Mouse (Mus musculus): ENCODE data around the gene Ampd1.

Ampd1 gene

GRCm38 (mm10) chr3:103073771-103074170 is at the start of gene Ampd1:
Ampd1 (plus strand) TSS chr3:103074014.
- DNase-seq (ENCODE audit: low spot score), result no peak

DNA sequence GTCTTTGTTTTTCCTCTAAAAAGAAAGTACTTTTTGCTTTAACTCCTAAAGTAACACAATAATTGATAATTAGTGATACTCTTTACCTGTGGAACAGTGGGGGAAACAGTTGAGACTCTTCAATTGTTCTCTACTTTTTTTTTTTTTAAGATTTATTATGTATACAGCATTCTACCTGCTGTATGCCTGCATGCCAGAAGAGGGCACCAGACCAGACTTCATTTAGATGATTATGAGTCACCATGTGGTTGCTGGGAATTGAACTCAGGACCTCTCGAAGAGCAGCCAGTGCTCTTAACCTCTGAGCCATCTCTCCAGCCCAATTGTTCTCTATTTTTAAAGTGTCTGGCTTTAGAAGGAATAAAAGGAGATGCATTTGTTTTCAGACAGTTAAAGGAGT is 47.6 kb upstream of the Ampd1 start:
- no peak for DNase-seq (ENCODE audit: low spot score)

DNA sequence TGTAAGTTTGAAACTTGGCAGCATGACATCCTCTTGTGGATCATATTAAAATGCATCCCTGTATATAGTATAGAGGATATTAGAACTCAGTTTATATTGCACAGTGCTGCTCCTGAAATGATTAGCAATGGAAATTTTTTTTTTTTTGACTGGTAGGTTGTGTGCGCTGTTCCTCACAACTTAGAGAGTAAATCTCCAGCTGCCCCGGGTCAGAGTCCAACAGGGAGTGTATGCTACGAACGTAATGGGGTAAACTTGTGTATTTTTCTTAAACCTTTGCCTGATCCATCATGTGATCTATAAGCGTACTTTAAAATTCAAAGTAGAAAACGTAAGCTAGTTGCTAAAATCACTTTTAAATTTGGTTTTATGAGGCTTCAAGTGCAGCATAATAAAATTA is 33.5 kb upstream of the Ampd1 start:
- no peak for DNase-seq (ENCODE audit: low spot score)

DNA sequence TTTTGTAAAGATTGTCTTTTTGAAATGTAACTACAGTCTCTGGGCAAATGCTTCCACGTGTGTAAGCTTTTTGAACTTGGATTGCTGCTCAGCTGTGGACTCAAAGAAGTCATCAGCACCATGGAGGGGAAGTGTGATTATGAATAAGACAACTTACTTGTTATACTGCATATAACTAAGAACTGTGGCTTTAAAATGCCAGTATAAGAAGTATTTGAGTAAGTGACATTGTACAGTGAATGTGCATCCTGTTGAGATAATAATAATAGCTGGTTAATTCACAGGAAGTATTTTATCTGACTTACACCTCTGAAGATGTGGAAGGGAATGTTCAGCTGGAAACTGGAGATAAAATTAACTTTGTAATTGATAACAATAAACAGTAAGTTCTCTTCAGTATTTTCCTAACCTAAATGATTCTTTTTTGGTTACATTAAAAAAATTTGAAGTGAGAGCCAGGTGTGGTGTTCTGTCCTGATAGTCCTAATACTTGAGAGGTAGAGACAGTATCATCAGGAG is 32.9 kb upstream of the Ampd1 start:
- DNase-seq (ENCODE audit: low spot score), result no peak

- DNase-seq (ENCODE audit: low spot score), result no peak
These were observed 17.7 kb upstream of the Ampd1 start for GRCm38 (mm10) chr3:103056016-103056595.

- DNase-seq (ENCODE audit: low spot score), result no peak
These were observed 16.1 kb upstream of the Ampd1 start for GRCm38 (mm10) chr3:103057752-103058151.

DNA sequence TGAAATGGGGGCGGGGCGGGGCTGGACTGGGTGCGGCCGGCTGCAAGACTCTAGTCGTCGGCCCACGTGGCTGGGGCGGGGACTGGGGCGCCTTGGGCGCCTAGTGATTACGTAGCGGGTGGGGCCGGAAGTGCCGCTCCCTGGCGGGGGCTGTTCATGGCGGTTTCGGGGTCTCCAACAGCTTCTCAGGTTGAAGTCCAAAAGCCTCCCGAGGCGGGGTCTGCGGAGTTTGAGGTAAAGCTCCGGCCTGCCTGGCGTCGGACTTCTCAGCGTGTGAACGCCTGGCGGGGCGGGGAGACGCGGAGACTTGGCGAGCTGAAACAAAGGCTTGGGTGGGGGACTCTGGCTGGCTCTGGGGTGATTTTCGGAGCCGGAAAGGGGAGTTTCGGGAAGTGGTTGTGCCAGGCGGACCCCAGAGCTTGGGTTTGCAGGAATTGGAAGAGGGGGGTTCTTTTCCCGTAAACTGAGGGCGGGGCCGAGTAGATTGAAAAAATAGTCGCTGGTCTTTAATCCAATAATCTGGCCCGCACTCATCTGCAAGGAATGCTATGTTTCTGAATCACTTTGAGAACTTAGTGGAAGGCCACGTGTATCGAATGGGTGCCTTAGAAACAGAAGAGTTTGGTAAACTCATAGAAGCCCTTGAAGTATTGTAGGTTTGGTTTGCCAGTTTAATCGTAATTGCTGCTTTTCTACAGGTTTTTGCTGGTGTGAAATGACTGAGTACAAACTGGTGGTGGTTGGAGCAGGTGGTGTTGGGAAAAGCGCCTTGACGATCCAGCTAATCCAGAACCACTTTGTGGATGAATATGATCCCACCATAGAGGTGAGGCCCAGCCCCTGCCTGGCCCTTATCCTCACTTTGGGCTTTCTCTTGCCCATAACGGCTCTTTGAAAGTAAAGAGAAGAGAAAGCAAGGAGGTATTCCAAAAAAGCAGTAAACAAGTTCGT is 15.3 kb upstream of the Ampd1 start, which contains the start of gene Nras:
Gene Nras, plus strand, starts transcription at position 79 of the 951 bp plus-strand sequence.
- DNase-seq (ENCODE audit: low spot score), result peak; percentile 88

- DNase-seq (ENCODE audit: low spot score), result no peak
These were observed 6.9 kb upstream of the Ampd1 start for GRCm38 (mm10) chr3:103066927-103067326.

- DNase-seq (ENCODE audit: low spot score), result no peak
These were observed 4.8 kb upstream of the Ampd1 start for GRCm38 (mm10) chr3:103068971-103069370.

DNA sequence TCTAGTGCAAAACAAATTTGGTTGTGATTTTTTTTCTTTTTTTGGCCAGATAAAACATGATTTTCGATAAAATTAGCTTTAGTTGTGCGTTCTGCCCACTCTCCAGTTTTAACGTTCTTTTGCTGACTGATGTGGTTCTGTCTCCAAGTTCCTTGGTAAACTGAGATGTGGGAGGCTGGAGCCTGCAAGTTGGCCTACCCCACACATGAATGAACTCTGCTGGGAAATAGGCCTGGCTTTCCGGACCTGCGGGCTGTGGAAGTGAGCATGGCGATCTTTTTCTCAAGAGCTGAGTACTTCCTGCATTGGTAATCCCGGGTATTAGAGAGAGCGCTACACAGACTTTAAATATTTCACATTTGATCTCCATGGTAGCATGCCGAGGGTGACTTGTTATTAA is 2.1 kb downstream of the Ampd1 start:
- no peak for DNase-seq (ENCODE audit: low spot score)

DNA sequence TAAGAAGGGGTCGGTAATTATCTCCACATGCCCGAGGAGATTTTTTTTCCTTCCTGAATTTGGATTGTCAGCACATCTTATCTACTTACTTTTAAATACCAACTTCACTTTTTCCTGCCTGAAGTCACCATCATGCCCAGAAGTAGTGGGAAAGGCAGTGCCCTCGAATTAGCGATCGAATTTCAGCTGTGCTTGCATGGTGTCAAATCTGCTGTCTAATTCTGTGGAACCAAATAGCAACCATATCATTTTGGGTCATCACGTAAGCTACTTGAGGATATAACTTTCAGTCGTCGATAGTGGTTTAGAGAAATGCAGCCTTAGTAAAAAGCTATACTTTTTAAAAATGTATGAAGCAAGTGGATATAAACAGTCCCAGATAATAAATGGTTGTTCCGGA is 2.7 kb downstream of the Ampd1 start:
- no peak for DNase-seq (ENCODE audit: low spot score)

GRCm38 (mm10) chr3:103079301-103079700 is 5.5 kb downstream of the Ampd1 start:
- no peak for DNase-seq (ENCODE audit: low spot score)

GRCm38 (mm10) chr3:103081051-103081450 is 7.2 kb downstream of the Ampd1 start:
- no peak for DNase-seq (ENCODE audit: low spot score)

- DNase-seq (ENCODE audit: low spot score), result no peak
These were observed 8.1 kb downstream of the Ampd1 start for GRCm38 (mm10) chr3:103081861-103082453.

GRCm38 (mm10) chr3:103082761-103083160 is 8.9 kb downstream of the Ampd1 start:
- no peak for DNase-seq (ENCODE audit: low spot score)

DNA sequence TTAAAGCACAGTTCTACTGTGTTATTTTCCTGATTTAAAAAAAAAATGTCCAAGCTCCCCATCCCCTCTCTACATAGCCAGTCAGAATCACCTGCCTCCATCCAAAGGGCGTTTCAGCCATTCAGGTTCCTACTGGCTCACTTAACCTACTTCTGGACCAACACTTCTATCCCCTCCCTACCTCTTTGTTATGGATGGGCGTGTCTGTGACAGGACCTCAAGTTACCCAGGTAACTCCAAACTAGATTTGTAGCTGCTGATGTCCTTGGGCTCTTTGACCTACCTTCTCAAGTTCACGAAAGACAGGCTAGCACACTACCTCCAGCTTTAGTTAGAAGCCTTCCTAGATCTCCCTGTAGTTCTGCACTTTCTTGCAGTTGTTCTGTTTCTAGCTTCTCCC is 12.2 kb downstream of the Ampd1 start:
- no peak for DNase-seq (ENCODE audit: low spot score)

DNA sequence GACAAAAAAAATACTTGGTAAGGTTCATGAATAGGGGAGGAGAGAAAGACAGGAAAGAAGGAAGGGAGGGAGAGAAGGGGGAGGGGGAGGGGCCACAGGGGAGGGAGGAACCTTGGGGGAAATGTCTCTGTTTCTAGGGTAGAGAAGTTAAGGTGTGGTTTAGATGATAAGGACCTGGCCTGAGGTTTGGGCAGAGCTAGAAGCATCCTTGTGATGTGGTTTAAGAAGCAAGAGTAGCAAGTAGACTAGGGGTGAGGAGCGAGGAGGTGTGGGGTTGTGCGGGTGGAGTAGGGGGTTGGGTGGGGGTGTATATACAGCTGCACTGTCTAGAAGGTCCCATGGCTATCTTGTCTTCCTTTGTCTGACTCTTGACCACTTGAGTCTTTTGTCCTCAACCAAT is 17.9 kb downstream of the Ampd1 start:
- no peak for DNase-seq (ENCODE audit: low spot score)

DNA sequence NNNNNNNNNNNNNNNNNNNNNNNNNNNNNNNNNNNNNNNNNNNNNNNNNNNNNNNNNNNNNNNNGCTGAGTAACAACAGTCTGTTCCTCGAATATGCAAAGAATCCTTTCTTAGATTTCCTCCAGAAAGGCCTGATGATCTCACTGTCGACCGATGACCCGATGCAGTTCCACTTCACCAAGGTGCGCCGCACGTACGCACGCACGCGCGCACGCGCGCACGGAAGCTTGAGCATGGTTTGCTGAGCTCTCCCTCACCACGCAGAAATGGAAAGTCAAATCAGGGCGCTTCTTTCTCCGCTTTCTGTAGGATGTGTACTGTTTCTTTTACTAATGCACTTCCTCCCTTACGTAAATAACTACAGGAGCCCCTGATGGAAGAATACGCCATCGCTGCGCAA is 24.8 kb downstream of the Ampd1 start:
- DNase-seq (ENCODE audit: low spot score), result no peak

DNA sequence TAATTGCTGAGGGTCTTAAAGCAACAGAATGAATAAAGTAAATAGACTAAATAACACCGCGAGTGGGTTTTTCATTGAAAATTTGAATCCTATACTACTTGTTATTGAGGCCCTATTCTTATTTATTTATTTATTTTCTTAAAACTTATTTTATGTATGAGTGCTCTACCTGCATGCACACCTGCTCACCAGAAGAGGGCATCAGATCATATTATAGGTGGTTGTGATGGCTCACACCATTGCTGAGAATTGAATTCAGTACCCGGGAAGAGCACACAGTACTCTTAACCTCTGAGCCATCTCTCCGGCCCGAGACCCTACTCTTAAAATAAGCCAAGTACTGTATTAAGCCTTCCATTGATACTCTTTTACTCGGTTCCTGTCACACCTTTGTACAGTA is 25.9 kb downstream of the Ampd1 start:
- DNase-seq (ENCODE audit: low spot score), result no peak

GRCm38 (mm10) chr3:103100735-103101134 is 26.9 kb downstream of the Ampd1 start:
- DNase-seq (ENCODE audit: low spot score), result no peak

DNA sequence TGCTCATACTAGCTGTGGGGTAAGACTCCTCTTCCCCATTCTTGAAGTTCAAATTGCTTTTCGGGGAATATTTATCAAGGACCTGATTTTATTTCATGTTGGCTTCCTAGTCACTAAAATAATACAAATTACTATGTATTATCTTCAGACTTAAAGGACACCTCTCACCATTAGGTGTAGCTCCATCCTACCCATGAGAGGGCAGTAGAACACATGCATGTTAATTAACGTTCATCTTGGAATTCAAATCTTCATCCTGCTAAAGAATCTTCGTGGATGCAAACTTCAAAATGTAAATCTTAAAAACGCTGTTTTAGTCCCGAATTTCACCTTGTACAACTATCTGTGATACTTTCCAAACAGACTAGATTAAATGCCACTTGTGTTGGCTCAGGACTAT is 27.4 kb downstream of the Ampd1 start:
- DNase-seq (ENCODE audit: low spot score), result no peak

- DNase-seq (ENCODE audit: low spot score), result no peak
These were observed 28.1 kb downstream of the Ampd1 start for GRCm38 (mm10) chr3:103101909-103102308.

Measured in ovary, adult 18-20 months (tissue).